Mouse (Mus musculus): ENCODE results near the gene Fbln5.

- TF ChIP-seq CTCF (IDR thresholded peaks at IDR 0.05; ENCODE audit: low read depth): no peak
- TF ChIP-seq EP300 (IDR thresholded peaks at IDR 0.05; ENCODE audit: low read depth): no peak
Measured at GRCm38 (mm10) chr12:101802445-101802844, 16.4 kb downstream of the Fbln5 start.

Data from liver, postnatal 0 days (tissue).